Mouse (Mus musculus) cerebellum, postnatal 4 days (tissue): ENCODE measurements at regions not wholly inside any gene's neighbourhood (a gene's known extent, or its start where the extent isn't known, plus 50 kb on each side); places are given as distances from the start of the nearest gene placed in this dataset.

Experiments used
- DNase-seq, 2 experiments: peaks; one replicate each; pipeline ENCODE4 v3.0.0; 2022; ENCODE audit warnings: low spot score in 2 of 2, mixed read lengths in 1 of 2

DNA sequence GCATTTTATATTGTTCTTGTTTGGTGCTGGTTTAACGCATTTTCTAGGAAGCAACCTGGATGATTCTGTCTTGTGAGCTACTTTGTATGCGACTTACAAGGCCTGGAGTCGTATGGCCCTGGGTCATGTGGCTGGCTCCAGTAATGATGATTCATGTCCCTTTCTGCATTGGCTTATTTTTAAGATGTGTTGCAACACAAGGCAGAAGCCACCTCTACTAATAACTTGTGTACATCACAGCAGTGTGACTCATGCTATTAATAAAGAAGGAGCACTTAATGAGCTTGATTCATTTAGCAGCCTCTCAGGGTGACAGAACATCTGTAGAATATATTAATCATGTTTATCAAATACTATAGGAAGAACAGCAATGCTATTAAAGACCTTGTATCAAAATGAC lies 84.0 kb downstream of the Slc5a7 start:
- DNase-seq = no peak

DNA sequence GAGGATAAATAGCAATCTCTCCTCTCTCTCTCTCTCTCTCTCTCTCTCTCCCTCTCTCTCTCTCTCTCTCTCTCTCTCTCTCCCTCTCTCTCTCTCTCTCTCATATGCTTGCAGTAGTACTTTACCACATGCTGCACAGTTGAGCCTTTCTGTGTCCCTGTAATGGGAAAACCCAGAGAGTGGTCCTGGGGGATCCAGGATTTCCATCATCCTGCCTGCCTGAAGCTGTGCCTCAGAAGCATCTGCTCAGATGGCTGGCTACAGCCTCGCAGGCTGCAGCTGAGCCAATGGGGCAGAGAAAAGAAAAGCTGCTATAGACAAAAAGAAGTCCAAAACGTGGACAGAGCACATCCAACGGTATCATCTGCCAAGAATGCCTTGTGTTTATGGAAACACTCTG lies 97.1 kb downstream of the Slc5a7 start:
- DNase-seq = peak in 1 of 2 experiments; percentile 5

DNA sequence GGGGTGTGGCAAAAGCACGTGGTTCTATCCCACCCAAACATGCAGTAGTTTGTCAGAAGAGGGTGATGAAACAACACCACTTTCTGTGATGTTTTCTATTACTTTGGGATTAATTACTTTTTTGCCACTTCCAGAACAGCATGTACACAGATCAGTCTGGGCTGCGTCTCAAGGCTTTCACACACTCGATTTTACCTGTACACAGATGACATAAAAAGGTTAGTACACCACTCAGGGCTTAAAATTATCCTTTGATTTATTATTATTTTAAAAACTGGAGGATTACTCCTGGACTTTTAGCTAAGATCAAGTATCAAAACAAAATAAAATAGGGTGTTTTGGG lies 106.6 kb downstream of the Slc5a7 start:
- DNase-seq = no peak

DNA sequence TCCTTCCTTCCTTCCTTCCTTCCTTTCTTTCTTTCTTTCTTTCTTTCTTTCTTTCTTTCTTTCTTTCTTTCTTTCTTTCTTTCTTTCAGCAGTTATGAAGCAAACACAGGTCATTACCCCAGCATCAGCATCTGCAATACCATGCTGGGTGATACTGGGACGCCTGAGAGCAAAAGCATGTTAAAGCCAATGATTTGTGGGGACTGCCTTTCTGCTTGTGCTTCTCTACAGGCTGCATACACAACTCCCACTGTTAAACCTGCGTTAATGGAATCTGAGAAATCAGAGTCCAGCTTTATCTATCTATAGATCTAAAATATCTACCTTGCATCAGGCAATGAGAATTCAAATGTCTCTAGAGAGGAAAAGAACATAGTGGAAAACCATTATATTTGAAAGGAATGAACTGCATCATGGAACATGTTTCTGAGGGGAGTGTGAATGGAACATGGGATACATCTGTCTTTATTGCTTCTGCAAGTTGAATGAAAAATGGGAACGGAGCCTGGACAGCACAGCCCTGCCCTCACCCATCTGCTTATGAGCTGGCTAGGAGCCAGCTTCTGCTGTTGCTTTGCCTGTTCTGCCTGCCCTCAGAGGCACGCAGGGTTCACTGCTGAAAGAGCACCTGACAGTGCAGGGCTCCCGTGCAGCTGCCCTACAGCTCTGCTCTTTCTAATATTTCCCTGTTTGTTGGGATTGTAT lies 107.2 kb downstream of the Slc5a7 start:
- peak in 1 of 2 experiments; percentile 59 for DNase-seq

DNA sequence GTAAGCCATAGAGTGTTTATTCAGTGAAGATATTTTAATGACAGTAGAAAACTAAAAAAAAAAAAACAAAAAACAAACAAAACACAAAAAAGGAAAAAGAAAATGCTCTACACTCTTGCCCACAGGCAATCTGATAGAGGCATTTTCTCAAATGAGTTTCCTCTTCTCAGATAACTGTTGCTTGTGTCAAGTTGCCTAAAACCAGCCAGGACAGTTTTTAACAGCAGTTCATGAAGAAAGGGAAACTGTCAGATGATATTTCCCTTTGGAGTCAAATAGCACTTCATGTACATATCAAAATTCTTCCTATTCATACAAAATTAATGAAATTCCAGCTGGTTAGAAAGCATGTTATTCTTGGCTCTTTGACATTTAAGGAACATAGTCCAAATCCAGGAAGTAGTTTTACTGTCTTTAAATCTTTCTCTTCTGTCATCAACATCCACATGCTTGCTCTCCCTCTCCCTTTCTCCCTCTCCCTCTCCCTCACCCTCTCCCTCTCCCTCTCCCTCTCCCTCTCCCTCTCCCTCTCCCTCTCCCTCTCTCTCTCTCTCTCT lies 109.8 kb downstream of the Slc5a7 start:
- no peak for DNase-seq

DNA sequence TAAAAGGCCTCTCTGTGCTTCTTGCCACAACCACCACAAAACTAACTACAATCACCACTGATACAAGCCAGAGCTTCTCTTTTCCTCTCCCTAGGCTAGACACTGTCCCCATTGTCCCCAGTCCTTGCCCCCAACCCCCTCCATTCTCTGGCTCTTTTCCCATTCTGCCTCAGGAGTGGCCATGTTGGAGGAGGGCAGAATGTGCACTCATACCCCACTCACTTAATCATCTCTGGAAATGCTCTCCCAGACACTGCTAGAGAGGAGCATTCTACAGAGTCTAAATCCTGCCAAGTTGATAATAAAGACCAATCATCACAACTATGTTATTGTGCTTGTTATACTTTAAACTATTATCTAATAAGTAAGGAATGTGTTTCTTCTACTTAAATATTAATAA lies 116.8 kb downstream of the Slc5a7 start:
- DNase-seq = no peak

DNA sequence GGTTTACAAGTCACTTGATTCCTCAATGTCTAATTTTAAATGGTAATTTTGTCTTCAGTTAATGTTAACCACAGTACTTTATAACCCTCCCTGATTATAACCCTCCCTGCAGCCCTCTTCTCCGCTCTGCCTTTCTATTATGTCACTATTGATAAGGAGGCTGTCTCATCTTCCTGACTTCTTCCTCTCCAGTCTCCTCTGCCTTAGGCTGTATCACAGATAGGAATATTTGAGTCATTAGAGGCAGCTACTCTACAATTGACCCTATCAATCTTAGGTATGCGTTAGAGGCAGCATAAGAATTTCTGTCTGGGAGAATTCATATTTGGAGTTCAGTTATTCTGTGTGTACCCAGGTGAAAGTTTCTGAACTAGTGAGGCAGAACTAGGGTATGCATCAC lies 118.3 kb downstream of the Slc5a7 start:
- no peak for DNase-seq

DNA sequence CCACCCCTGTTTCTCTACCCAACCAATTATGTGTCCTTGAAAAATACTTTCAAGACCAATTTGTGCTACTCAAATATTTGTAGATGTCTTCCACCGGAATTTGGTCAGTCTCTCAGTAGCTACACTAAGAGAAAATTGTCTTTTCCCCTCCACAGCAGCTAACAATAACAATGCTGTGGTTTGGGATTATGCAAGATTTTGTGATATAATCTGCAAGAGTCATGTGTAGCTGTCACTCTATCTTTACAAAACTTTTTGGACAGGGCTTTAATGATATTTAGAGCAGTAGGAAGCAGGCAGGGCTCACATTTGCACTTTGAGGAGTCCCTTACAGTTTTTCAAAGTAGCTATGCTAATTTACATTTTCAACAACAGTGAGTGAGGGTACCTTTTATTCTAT lies 128.1 kb downstream of the Slc5a7 start:
- DNase-seq = no peak

DNA sequence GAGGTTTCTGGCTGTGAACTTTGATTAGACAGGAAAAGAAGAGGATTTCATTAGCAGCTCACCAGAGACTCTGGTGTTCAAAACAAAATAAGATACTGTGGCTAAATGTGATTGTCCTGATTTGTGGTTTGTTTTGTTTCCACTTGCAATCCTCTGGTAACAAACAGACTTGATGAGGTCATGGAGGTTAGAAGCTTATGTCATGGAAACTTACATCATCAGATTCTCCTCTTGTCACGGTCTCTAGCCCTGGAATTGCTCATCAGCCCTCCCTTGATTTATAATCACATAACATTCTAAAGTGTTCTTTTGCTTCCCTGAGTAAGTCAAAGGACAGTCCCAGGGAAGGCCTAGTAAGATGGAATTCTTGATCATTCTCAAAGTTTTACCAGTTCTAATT lies 130.8 kb downstream of the Slc5a7 start:
- no peak for DNase-seq

DNA sequence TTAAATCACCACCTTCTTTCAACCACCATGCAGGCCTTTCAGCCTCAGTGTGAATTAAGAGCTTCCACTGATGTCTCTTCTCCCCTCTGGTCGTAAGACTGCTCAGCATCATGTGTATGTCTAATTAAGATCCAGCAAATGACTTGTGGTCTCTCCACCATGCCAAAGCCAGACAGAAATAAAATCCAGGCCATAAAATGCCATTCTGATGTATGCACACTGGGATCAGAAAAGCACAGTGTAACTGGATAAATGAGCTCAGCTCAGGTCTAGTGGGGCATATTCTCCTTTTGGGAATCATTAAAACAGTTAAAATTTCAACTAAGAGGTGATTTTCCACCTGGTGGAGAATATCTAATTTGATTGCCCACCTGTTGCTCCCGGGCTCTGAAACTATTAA lies 136.5 kb downstream of the Slc5a7 start:
- DNase-seq = no peak

DNA sequence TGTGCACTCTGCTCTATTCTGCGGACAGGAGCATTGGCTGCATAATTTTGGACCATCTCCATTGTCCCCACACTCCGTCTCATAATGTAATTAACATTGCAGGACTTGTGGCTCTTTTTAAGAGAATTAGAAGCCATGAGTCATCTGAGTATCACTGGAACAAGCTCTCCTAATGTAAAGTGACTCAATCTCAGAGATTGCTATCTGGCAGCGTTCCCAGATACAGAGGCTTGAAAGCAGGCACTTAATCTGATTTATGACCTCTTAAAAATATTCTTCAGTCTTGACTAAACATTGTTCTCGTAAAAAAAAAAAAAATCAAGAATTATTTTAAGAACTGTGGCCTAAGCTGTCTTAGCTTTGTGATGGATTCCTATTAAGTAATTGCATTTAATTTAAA lies 140.1 kb downstream of the Slc5a7 start:
- no peak for DNase-seq

DNA sequence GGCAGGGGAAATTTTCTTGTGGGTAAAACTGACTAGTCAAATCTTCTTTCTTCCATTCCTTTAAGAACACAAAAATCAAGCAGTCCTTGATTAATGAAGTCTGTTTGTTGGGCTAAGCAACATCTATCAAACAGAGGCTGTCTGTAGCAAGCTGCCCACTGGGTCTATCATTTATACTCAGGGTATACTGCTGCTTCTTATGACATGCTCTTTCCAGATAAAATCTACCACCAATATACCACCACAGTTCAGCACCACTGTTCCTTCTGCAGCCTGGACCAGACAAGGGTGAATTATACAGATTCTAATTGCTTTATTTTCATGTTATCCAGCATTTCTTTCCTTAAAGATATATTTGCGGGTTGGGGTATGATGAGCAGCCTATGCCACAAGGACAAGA lies 140.5 kb downstream of the Slc5a7 start:
- no peak for DNase-seq

DNA sequence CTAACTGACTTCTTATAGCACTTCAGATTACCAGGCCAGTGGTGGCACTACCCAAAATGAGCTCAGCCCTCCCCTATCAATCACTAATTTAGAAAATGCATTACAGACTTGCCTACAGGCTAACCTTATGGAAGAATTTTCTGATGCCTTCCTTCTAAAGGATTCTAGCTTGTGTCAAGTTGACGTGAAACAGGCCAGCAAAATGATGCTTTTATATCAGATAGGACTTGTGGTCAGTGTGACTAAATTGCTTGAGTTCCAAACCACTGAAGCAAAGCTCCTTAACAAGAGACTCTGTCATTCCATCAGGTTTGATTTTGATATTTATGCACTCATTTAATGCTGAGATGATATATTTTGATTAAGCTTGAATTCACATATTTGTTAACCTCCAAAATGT lies 143.0 kb downstream of the Slc5a7 start:
- DNase-seq = no peak

DNA sequence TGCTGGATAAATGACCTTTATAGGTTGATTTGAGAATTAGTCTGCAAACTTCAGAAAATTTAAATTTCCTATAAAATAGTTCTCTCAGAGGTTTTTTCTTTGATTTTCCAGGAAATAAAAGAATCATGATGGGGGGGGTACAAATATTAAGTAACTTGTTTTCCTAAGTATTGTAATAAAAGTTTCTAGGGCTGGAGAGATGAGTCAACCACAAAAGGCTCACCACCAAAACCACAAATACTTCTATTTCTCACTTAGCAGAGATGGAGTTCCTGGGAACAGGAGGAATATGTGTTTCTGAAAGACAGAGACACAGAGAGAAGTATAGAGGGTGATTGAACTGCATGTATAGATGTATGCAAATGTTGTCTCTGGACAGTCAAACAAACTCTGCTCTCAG lies 144.3 kb downstream of the Slc5a7 start:
- DNase-seq = no peak
